Mouse (Mus musculus) neutrophil, adult 83 days (primary cell): ENCODE measurements around the gene Kcnj15. TPM values are rescaled to one million over a fixed set of nuclear protein-coding genes. Genes with fewer than 3 reads are reported as not detected.

Source experiments
- total RNA-seq, 2 experiments: library from RNA; stranded (reverse); gene quantifications; one replicate each; pipeline ENCODE4 v1.2.4; 2023

Gene Kcnj15
- not detected for total RNA-seq

DNA sequence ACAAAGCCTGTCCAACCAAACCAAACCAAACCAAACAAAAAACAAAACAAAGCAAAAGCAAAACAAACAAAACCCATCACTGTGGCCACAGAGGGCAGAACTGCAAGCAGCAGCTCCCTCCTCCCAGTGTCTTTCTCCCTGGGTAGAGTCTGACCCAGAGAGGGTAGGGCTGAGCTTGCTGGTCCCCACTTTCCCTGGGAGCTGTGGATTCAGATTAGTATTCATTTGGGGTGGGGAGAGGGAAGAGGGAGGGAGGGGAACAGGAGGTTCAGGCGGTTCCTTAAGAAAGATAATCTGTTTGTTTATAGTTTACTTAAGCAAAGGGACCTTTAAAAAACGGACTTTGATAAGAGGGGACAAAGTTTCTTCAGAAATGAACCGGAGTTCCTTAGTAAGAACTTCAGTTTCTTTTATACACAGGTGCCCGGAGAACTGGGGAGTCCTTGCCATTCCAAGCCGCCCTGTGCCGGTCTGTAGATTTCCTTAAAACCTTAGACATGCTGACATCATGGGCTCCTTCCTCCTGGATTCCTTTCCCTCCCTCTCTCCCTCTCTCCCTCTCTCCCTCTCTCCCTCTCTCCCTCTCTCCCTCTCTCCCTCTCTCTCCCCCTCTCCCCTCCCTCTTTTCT lies at the start of gene Kcnj15:
Gene Kcnj15 (plus strand): TSS at position 293 of the 629 bp plus-strand sequence.

